Mouse (Mus musculus): ENCODE data around the gene Ltbp1. TPM values are rescaled to one million over a fixed set of nuclear protein-coding genes. Genes with fewer than 3 reads are reported as not detected.

Ltbp1 gene
- total RNA-seq, 2 experiments from 2014 or later, result 0.48 to 0.67 TPM

DNA sequence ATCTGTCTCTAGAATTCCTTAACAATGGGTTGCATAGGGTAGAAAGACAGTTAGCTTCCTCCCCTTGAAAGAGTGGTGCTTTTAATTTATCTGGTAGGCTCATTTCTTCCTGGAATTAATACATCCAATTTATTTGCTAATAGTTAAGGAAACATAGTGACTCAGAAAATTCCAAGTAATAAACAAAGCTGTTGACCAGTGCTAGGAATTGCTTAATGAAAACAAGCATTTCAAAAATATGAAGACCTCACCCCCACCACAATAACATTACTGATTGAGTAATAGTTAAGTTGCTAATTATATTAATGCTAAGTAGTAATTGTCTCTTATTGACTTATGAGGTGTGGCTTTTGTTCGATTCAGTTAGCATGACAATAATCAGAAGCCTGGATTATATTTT is 272.7 kb downstream of the Ltbp1 start:
- no peak for ATAC-seq (ENCODE audit: poor library complexity, severe bottlenecking)

- ATAC-seq (ENCODE audit: poor library complexity, severe bottlenecking), result no peak
These were observed 273.2 kb downstream of the Ltbp1 start for GRCm38 (mm10) chr17:75278561-75278960.

DNA sequence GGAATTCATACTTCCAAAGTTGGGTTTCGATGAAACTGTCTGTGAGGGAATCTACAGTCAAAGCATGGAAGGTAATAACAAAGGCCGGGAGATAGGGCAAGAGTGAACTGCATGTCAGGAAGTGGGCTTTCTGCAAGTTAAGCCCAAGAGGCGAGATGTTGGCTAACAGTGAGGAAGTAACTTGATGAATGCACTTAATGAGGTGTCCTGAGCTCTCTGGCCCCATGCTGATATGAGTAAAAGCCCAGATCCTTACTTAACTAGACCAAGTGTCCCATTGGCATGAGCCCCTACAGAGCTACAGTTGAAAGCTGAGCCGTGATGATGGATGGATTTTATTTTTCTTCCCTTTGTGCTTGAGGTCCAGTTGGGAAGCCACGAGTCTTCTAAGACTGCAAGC is 276.0 kb downstream of the Ltbp1 start:
- peak; percentile 34; the same call in 1 of the 2 replicates for ATAC-seq (ENCODE audit: poor library complexity, severe bottlenecking)

DNA sequence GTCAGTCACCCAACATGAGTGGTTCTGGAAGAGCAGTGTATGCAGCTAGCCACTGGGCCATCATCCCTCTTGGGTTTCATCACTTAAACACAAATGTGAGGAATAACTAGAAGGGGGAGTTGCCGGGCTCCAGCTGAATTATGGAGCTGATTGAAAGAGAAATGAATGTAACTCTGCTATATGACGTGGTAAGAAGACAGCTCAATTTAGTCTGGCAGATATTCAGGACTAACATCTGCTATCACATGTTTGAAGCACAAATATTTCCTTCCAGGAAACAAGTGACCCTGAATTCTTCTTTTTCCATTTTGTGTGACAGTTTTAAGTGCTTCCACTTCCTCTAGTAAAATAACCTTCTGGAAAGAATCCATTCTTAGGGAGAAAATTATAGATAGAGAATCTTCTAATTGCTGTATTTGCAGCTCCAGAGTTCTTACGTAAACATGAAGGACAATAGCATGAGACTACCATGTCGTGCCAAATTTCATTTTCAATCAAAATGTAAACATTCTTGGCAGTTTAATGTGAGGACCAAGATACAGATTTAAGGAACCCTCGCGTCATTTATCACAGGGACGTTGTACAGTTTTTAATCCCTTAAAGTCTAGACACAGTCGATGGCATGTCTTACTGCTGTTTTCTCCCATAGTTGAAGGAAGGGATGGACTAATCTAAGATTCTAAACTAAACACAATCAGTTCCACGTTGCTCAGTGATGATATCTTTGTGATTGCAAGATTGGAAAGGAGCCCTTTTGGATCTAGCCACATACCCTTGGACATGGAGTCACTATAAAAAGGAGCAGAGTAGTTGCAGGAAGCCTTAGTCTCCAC is 279.7 kb downstream of the Ltbp1 start:
- no peak for ATAC-seq (ENCODE audit: poor library complexity, severe bottlenecking)

DNA sequence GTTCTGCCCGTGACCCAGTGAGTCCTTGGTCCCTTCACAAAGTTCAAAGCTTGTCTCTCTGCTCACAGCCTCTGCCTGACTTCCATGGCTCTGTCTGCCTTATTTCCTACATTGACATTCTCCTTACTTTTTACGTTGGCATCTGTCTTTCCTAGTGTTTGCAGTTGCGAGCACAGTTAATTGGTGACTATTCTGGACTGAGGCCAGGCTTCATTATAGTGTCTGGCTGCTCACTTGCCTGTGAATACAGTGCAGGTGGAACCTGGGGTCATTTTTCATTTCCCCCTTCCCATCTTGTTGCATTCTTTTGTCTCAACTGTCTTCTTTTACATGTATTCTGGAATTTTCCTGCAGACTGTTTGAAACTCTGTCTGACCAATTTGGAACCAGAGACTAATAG is 287.6 kb downstream of the Ltbp1 start:
- no peak for ATAC-seq (ENCODE audit: poor library complexity, severe bottlenecking)

DNA sequence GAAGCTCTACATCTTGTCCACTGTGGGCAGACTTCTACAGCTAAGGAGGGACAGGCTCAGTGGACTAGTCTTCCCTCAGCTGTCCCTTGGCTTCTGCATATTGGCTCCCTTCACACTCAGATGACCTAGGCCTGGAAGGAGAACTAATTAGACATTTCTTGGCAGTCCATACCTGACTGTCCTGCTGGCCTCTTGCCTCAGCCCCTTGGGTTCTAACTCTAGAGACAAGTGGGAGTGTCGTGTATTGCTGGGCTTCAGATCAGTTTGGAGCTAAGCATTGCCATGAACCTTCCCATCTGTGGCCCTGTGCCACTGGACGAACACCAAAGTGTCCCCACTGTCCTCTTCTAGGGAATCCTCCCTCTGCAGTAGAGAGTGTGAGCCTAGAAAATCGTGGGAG is 288.4 kb downstream of the Ltbp1 start:
- no peak for ATAC-seq (ENCODE audit: poor library complexity, severe bottlenecking)

DNA sequence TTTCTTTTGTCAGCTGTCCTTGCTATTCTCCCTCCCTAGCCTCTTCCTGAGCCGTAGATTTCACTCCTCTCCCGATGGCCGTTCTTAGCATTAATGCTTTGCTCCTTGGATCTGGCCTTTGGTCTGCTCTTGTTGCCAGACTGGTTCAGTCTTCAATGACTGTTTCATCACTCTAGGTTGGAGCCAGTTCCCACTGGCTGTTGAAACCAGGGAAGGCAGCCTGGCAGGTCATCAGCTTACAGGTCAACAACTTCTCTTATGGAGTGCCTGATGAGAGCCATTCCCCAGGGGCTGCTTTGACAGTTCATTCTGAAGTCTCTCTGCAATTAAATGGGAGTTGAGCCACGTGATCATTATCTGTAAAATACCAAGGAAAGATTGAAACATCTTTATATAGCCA is 295.5 kb downstream of the Ltbp1 start:
- no peak for ATAC-seq (ENCODE audit: poor library complexity, severe bottlenecking)

- no peak for ATAC-seq (ENCODE audit: poor library complexity, severe bottlenecking)
These were observed 299.5 kb downstream of the Ltbp1 start for GRCm38 (mm10) chr17:75304807-75305420.

- no peak for ATAC-seq (ENCODE audit: poor library complexity, severe bottlenecking)
These were observed 300.3 kb downstream of the Ltbp1 start for GRCm38 (mm10) chr17:75305714-75306113.

DNA sequence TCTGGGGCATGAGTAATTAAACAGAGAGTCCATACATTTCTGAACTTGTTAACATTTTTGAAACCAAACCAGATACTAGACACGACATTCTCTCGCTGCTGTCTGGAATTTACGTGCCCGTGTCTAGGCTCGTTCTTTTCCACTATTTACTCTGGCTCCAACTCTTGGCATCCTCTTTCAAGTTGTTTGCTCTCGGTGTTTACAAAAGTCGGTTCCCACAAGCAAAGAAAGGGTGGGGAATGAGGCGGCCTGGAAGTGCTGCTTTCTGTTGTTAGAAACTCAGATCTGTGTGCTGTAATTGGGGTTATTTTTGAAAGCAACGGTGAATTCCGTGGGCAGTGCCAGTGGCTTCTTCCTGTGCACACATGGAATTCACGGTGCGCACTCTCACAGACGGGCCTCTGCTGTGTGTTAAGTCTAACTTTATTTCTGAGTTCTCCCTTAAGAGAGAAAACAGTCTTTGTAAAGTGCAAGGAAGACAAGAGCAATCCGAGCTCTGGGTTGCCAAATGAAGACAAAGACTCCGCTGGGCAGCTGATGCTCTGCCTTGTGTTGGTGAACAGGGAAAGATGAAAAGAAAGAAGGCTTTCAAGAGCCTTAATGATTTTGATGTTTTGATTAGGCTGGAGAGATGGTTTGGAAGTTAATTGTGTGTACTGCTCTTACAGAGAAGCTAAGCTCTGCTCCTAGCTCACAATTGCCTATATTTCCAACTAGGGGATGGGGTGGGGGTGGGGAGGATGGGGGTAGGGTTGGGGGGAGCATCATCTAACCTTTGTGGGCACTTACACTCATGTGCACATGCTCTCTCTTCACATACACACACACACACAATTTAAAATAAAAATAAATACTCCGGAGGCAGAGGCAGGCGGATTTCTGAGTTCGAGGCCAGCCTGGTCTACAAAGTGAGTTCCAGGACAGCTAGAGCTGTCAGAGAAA is 302.0 kb downstream of the Ltbp1 start:
- ATAC-seq (ENCODE audit: poor library complexity, severe bottlenecking), result no peak

- no peak for ATAC-seq (ENCODE audit: poor library complexity, severe bottlenecking)
These were observed 311.7 kb downstream of the Ltbp1 start for GRCm38 (mm10) chr17:75317106-75317505.

- ATAC-seq (ENCODE audit: poor library complexity, severe bottlenecking), result no peak
These were observed 317.9 kb downstream of the Ltbp1 start for GRCm38 (mm10) chr17:75323229-75323628.

- ATAC-seq (ENCODE audit: poor library complexity, severe bottlenecking), result no peak
These were observed 318.4 kb downstream of the Ltbp1 start for GRCm38 (mm10) chr17:75323766-75324165.

DNA sequence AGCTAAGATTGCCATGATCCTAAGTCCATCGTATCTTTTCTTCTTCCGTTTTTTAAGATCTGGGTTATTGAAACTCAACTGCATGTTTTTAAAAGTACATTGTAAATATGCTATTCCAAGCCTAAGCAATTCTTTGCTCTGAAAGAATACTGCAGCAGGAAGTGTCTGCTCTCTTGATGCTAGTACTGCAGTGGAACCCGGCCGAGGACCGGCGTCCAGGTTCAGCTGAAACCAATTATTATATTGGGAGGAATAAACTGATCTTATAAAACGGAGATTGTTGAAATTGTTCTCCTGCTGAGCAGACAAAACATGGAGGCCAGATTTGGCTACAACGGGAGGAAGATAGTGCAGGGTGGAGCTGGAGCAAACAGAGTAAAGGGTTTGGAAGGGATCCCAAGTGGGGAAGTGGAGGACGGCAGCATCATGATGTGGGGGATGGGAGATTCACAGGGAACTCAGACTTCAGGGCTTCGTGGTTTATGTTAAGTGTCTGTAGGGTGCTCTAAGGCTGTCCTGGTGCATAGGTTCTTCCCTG is 322.8 kb downstream of the Ltbp1 start:
- no peak for ATAC-seq (ENCODE audit: poor library complexity, severe bottlenecking)

- ATAC-seq (ENCODE audit: poor library complexity, severe bottlenecking), result no peak
These were observed 325.0 kb downstream of the Ltbp1 start for GRCm38 (mm10) chr17:75330366-75330765.

DNA sequence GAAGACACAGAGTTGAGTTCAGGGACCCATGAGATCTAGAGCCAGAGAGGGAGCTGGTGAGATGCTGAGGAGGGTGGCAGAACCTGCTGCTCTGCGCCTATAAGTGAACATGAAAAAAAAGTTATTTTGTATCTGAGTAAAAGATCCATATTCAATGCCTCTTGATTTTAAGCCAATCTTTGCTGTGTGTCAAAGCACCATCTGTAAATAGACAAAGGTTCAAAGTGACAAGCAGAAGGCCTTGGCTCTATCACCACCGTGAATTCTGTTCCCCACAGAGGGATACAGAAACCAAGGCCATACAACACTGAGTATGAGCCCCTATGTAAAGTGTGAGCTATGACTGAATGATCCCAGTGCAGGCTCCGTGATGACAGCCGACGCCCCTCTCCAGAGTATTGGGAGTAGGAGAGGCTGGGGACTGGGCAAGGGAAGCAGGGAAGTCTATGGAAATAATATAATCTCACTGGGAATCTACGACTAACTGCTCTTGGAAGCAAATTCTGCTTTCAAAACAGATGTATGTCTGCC is 326.1 kb downstream of the Ltbp1 start:
- ATAC-seq (ENCODE audit: poor library complexity, severe bottlenecking), result no peak

GRCm38 (mm10) chr17:75332289-75332688 is 326.9 kb downstream of the Ltbp1 start:
- no peak for ATAC-seq (ENCODE audit: poor library complexity, severe bottlenecking)

DNA sequence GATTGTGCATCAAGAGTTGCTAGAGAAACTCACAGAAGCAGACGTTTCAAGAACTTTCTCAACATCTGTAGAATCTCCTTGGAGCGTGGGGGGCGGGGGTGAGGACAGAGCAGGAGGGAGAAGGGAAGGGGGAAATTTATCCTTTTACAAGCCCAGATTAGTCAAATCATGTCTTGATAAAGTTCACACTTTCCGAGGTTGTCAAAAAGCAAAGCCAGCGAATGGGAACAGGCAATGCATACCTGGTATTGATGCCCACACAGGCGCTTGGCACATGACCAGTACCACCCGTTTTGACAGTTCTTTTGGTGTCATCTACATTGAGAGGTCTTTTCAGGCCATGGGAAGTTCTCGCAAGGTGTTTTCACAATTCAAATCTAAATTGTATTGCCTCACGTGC is 327.6 kb downstream of the Ltbp1 start:
- no peak for ATAC-seq (ENCODE audit: poor library complexity, severe bottlenecking)

DNA sequence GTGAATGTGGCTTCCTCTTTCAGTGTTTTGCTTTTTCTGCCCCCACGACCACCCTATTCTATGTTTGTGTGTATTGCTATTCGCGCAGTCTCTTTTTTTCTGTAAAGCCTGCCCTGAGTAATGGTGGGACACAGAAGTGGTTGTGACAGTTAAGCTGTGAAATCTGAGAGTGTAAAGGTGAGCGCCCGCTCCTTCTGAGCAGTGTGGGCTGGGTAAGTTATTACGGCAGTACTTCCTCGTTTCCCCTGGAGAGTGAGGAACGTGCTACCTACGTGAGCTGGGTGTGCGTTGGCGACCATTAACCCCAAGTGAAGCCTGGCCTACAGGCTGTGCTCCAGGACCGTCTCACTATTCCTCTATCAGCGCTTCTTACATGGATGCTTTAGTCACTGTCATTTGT is 328.4 kb downstream of the Ltbp1 start:
- ATAC-seq (ENCODE audit: poor library complexity, severe bottlenecking), result no peak

GRCm38 (mm10) chr17:75335649-75336048 is 330.3 kb downstream of the Ltbp1 start:
- ATAC-seq (ENCODE audit: poor library complexity, severe bottlenecking), result no peak

DNA sequence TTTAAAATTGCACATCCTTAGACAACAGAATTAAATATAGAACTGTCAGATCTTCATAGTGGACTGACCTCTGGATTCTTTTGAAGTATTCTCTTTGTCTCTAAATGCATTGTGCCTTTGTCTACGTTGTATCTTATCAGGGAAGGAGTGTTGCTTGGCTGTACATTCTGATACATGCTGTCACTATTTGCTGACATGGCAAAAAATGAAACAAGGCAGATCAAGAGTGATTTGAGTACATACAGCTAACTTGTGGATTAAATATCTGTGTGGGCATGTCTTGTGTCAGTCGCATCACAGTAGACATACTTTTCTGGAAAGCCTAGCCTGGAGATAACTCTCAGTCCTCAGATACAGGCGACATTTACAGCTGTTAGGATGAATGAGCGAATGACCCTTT is 335.9 kb downstream of the Ltbp1 start:
- no peak for ATAC-seq (ENCODE audit: poor library complexity, severe bottlenecking)

Data from megakaryocyte, adult 5-6 weeks (primary cell).